Mouse (Mus musculus) intestine, postnatal 0 days (tissue): ENCODE results near the gene Vinac1. TPM values are rescaled to one million over a fixed set of nuclear protein-coding genes. Genes with fewer than 3 reads are reported as not detected.
"Not testable (repeated sequence)": the region's sequence is repeated elsewhere in the genome, so short reads cannot be mapped to it uniquely, and the experiment has no call there.

Experiments used
- ATAC-seq: fragments of 200-750 bp; cut with Nextera tagmentation; 2 replicates; pipeline ENCODE4 v1.8.0; 2017; ENCODE audit warnings: mild to moderate bottlenecking, moderate TSS enrichment, moderate library complexity
- H3K27ac ChIP-seq: fragments of 300-500 bp; sonication (generic); 2 replicates; pipeline ENCODE4 v1.5.1; 2014; ENCODE audit warnings: mild to moderate bottlenecking, low read depth, low read length, moderate library complexity
- H3K27me3 ChIP-seq: fragments of 300-500 bp; sonication (generic); replicated peaks from 2 replicates; pipeline ENCODE4 v1.6.1; 2014; ENCODE audit warnings: low read length, mixed read lengths; ENCODE audit not compliant: control insufficient read depth, insufficient read depth
- H3K36me3 ChIP-seq: fragments of 300-500 bp; sonication (generic); 2 replicates; pipeline ENCODE4 v1.6.1; 2014; ENCODE audit warnings: mild to moderate bottlenecking, moderate library complexity; ENCODE audit not compliant: control insufficient read depth, insufficient read depth
- H3K4me1 ChIP-seq: fragments of 300-500 bp; sonication (generic); replicated peaks from 2 replicates; pipeline ENCODE4 v1.6.1; 2014; ENCODE audit warnings: antibody characterized with exemption, low read length, mixed read lengths; ENCODE audit not compliant: control insufficient read depth, insufficient read depth
- H3K4me2 ChIP-seq: fragments of 300-500 bp; sonication (generic); replicated peaks from 2 replicates; pipeline ENCODE4 v1.6.1; 2014; ENCODE audit warnings: low read depth, mild to moderate bottlenecking, moderate library complexity
- H3K4me3 ChIP-seq: fragments of 300-500 bp; sonication (generic); 2 replicates; pipeline ENCODE4 v1.5.1; 2014; ENCODE audit warnings: low read depth, low read length
- H3K9ac ChIP-seq: fragments of 300-500 bp; sonication (generic); 2 replicates; pipeline ENCODE4 v1.6.1; 2014; ENCODE audit warnings: mild to moderate bottlenecking, low read depth, low read length
- H3K9me3 ChIP-seq: fragments of 300-500 bp; sonication (generic); 2 replicates; pipeline ENCODE4 v1.6.1; 2016; ENCODE audit warnings: mixed run types; ENCODE audit not compliant: control insufficient read depth
- CTCF ChIP-seq: sonication (generic); IDR thresholded peaks from 2 replicates; pipeline ENCODE4 v1.5.1; 2016; ENCODE audit warnings: low read depth, mild to moderate bottlenecking, control low read depth, antibody characterized with exemption, moderate library complexity
- WGBS: fragments of 180-500 bp; shearing (Covaris S2); extraction: QIAGEN DNeasy Blood & Tissue Kit; methylation state at CpG from one replicate; pipeline ENCODE4 v1.1.7; 2014; 5-methylcytosine and 5-hydroxymethylcytosine counted together
- polyA plus RNA-seq: library from polyadenylated mRNA; unstranded; fragments of >200 nt; fragmentation: Nextera tagmentation; extraction: Ambion mirVana; gene quantifications from 2 replicates; pipeline ENCODE4 v1.2.1, GENCODE M21; 2015

The Vinac1 gene
- polyA plus RNA-seq, 1 experiment from 2014 or later: not detected

DNA sequence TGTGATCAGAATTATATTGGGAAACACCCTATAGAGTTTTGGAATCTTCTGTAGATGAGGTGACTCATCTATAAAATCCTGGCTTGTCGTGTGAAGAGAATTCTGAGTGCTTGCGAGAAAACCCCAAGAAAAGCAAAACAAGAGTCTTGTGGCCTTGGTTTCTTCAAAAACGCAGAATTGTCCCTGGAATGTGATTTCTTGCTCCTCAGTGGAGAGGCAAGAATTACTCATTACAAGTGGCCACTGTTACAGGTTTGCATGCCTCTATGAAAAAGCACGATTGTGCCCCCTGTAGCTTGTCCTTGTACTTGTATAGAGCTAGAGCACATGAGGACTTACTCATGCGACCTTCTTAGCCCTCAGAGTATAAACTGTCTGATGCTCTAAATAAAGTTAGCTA lies 12.6 kb downstream of the Vinac1 start:
- H3K27ac ChIP-seq: no peak overlapping the region
- no peak for TF ChIP-seq CTCF
- no peaks in the 10 kb centered on the region for H3K4me1 ChIP-seq
- H3K4me2 ChIP-seq: no peak overlapping the region
- WGBS: 75% methylated on average over 5 of the region's 5 CpGs
- no peaks in the 10 kb centered on the region for H3K9me3 ChIP-seq
- H3K4me3 ChIP-seq: no peak overlapping the region
- H3K27me3 ChIP-seq: peaks cover 32% of the 10 kb centered on the region
- H3K9ac ChIP-seq: no peak overlapping the region
- no peak for ATAC-seq
- no peaks in the 10 kb centered on the region for H3K36me3 ChIP-seq

DNA sequence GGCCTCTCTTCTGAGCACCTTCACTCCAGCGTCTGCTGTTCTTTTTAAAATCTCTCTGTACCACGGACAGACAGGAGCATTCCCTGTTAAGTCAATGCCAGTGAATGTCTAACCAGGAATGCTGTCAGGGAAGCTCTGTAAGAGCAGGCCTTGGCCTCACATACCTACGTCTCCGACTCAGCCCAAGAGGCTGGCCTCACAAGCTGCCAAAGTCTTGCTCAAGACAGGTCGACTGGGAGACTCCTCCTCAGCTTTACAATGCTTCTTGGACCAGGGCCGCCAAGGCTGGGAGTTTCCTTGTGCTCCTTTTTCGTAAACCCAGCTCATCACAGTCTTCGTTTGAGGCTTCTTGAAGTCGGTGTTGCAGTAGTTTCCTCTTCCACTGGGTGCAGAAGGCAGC lies 23.2 kb downstream of the Vinac1 start:
- TF ChIP-seq CTCF: no peak

DNA sequence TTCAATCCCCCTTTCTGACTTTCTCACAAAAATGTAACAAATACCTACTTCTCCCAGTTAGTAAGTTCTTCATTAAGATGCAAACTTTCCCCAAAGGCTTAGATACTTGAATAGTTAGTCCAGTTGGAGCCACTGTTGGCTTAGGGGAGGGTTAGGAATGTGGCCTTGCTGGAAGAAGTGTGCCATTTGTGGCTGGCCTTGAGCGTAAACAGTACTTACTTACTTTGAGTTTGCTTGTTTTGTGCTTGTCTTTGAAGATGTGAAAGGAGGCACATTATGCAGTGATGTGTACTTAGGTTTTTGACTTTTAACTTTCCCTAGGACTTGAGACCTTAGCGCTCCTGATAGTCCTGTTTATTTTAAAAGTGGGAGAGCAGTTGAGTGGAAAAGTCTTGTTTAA lies 27.9 kb downstream of the Vinac1 start:
- Histone ChIP-seq H3K9ac (no peak overlapping the region), H3K4me2 (no peak overlapping the region), H3K36me3 (no peaks in the 10 kb centered on the region; the same call in 1 of the 2 replicates), H3K9me3 (no peaks in the 10 kb centered on the region), H3K4me3 (no peak overlapping the region), H3K4me1 (no peaks in the 10 kb centered on the region), H3K27ac (no peak overlapping the region), H3K27me3 (no peaks in the 10 kb centered on the region)
- TF ChIP-seq CTCF: no peak
- 49% methylated on average over 2 of the region's 2 CpGs for WGBS
- no peak for ATAC-seq

More for the DNA sequence above, 23.2 kb downstream of the Vinac1 start:
- WGBS: 72% methylated on average over 9 of the region's 9 CpGs
- Histone ChIP-seq H3K27ac (no peak overlapping the region), H3K27me3 (no peaks in the 10 kb centered on the region), H3K4me2 (no peak overlapping the region), H3K36me3 (no peaks in the 10 kb centered on the region), H3K9ac (no peak overlapping the region), H3K4me1 (no peaks in the 10 kb centered on the region), H3K4me3 (no peak overlapping the region), H3K9me3 (no peaks in the 10 kb centered on the region)
- ATAC-seq: no peak

DNA sequence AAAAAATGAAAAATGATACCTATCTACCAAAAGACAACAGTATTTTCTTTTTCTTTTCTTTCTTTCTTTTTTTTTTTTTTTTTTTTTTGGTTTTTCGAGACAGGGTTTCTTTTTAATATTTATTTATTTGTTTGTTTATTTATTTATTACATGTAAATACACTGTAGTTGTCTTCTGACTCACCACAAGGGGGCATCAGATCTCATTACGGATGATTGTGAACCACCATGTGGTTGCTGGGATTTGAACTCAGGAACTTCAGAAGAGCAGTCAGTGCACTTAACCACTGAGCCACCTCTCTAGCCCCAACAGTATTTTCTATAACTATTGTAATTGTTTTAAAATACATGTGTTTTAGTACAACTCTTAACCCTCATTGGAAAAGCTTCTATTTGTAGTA lies 39.1 kb downstream of the Vinac1 start:
- not testable (repeated sequence) for H3K27ac ChIP-seq, H3K4me1 ChIP-seq, H3K4me2 ChIP-seq, H3K9ac ChIP-seq, H3K36me3 ChIP-seq, H3K27me3 ChIP-seq, H3K4me3 ChIP-seq, H3K9me3 ChIP-seq, ATAC-seq
- 78% methylated on average over 2 of the region's 2 CpGs for WGBS
- TF ChIP-seq CTCF: peak; percentile 47

DNA sequence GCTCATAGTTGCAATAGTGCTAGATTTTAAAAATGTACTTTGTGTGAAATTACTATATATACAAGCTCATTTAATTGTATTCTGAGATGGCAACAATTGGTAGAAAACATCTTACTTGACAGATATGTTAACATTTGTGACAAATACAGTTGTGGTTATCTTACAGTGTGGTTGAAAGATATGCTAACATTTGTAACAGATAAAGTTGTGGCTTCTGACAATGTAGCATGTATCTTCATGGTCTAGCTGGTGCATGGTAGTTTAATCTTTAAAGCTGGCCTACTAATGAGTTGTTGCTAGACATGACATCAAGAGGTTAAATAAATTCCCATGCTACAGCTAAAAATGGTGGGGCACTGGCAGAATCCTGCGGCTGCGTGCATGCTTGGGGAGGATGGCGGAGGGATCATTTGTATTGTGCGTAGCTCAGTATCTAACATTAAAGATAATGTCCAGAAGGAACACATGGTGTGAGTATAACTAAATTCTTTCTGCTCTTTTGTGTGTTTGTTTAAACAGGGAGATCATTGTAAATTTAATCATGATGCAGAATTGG lies 41.7 kb downstream of the Vinac1 start:
- TF ChIP-seq CTCF: no peak
- H3K36me3 ChIP-seq: no peaks in the 10 kb centered on the region
- no peak overlapping the region for H3K4me3 ChIP-seq
- H3K9ac ChIP-seq: no peak overlapping the region
- H3K27me3 ChIP-seq: no peaks in the 10 kb centered on the region
- 76% methylated on average over 4 of the region's 4 CpGs for WGBS
- no peak for ATAC-seq
- H3K4me1 ChIP-seq: no peaks in the 10 kb centered on the region
- H3K4me2 ChIP-seq: no peak overlapping the region
- H3K27ac ChIP-seq: no peak overlapping the region
- H3K9me3 ChIP-seq: no peaks in the 10 kb centered on the region

DNA sequence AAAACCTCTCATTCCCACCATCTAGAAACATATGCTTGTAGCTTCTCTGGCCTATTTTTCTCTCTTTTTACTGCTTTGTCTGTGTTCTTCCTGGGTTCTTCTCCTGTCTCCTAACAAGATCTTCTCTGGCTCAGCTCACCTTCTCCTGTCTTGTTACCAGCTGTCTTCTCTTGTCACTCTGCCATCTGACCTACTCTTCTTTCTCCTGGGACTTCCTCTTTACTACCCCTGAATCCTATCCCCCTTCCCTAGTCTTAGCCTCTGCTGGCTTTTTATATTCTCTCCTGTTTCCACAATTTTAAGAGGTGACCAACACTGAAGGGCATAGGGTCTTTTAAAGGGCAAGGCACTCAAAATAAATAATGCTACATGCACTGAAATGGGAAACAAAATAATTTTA lies 43.1 kb downstream of the Vinac1 start:
- Histone ChIP-seq H3K36me3 (no peaks in the 10 kb centered on the region), H3K4me3 (no peak overlapping the region), H3K4me2 (no peak overlapping the region), H3K9me3 (no peaks in the 10 kb centered on the region), H3K4me1 (no peaks in the 10 kb centered on the region), H3K9ac (no peak overlapping the region), H3K27me3 (no peaks in the 10 kb centered on the region), H3K27ac (no peak overlapping the region)
- ATAC-seq: no peak
- no peak for TF ChIP-seq CTCF

DNA sequence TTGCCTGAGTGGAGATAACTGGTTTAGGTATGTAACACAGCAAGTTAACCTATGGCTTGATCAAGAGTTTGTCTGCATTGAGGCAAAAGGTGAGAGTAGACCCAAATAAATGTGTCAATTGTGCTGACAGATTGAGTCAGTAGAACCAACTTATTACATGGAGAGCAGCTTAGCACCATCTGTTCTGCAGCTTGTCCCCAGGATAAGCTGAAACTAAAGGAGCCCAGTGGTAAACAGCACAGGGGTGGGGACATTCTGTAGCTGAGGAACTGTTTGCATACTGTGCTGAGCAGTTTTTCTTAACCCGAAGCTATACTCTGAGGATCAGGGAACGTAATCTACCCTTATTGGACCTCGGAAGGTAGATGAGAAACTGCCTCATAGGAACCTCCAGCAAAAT lies 63.2 kb downstream of the Vinac1 start:
- WGBS: 71% methylated on average over 3 of the region's 3 CpGs
- no peak for TF ChIP-seq CTCF
- Histone ChIP-seq H3K27me3 (no peaks in the 10 kb centered on the region), H3K4me2 (no peak overlapping the region), H3K4me3 (no peak overlapping the region), H3K9ac (no peak overlapping the region), H3K27ac (no peak overlapping the region), H3K4me1 (no peaks in the 10 kb centered on the region), H3K36me3 (no peaks in the 10 kb centered on the region), H3K9me3 (no peaks in the 10 kb centered on the region)
- no peak for ATAC-seq
